Mouse (Mus musculus) embryo, embryonic 10 days (tissue): ENCODE data around the gene Meox1.

Source experiments
- DNase-seq: peaks from one replicate; pipeline ENCODE4 v3.0.0-alpha.2; 2015; ENCODE audit warnings: low spot score

Meox1 gene

DNA sequence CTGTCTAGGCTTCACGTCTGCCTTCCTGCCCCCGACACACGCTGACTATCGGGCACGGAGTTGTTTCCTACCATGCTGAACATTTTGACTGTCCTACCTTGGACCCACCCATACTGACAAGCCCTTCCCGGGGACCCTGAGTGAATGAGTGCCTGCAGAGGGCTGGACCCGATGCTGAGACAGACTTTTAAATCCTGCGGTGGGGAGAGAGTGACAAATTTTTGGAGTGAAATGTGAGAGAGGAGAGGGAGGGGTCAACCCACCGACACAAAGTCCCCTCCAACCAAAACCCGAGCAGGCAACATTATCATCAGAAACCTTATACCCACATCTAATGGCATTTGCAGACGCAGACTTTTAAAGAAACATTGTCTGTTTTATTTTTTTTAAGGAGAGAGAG, at the start of gene Meox1:
Meox1 (minus strand) TSS at position 171 of the 400 bp plus-strand sequence.
- peak; percentile 67 for DNase-seq

DNA sequence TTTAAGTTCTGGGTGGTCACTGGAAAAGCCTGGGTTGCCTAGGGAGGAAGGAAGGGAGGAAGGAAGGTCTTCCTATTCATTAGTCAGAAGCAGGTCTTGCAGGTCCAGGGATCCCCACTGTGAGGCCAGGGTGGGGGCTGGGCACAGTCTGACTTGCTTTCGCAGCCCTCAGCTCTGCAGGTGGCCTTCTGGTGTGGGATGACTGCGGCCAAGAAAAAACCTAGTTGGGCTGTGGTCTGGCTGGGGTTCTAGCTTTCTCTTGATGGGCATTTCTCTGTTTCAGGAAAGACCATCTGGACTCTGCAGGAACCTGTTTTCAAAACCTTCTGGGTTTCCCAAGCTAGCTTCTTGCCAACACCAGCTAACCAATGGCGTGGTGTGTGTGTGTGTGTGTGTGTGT, 48.9 kb upstream of the Meox1 start:
- DNase-seq = no peak

DNA sequence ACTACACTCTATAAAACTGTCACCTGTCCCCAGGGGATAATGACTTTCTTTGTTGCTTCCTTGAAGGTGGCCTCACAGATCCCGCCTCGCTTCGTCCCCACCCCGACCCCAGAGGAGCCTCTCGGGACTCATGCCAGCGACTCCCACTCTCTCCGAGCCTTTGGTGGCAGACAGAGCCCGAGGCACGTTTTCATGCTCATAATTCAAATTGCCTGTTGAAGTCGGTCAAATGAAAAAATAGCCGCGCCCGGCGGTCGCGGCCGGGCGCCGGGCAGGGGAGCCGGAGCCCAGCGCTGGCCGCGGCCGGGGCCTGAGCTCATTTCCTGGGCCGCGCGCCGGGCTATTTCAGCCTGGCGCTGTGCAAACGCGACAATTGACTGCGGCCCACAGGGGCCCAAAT, 42.9 kb upstream of the Meox1 start:
- peak; percentile 33 for DNase-seq

DNA sequence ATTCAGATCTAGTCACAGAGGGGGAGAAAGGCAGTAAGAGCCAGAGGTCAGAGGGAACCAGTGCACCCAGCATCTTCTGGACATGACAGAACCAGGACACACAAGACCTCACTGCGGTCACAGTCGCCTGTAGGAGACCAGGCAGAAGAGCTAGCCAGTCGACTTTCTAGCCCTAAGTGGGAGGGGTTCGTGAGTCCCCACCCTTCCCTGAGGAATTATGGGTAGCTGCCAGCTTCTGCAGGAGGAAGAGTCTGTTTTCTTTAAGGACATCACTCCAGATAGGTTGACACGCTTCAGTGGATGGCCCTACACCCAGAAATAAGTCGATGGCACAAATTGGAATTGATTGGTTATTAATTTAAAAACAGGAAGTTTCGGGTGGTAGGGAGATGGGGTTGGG, 42.2 kb upstream of the Meox1 start:
- peak; percentile 49 for DNase-seq

DNA sequence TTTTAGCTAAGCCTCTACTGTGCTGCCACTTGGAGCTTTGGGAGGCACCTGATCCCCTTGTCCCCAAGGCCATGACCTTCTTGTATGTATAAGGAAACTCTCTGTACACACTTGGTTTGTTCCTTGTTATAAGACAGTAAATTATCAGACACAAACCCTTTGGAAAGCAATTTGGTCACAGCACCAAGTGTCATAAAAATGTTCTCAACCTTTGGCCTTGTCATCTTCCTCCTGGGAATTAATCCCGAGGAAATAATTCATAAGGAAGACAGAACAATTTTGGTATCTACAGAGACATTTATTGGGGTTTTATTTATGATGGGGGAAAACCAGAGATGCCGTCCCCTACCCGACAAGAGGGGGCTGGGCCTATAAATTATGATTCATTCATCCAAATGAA, 41.6 kb upstream of the Meox1 start:
- no peak for DNase-seq

DNA sequence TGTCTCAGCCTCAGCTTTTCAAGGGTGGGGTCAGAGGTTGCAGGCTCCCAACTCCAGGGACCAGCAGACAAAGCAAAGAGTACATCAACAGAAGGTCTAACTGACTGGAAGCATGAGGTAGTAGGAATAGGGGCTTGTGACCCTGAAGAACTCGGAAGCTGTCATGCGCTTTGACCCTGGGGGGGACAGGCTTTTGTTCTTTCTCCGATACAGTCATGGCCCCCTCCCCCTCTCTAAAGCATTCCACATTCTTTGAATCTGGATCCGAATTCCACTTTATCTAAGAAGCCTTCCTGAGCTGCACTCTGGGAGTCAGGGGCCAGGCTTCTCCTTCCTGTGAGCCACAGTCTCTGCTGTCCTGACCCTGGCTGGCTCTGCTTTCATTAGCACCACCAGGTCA, 37.8 kb upstream of the Meox1 start:
- DNase-seq = no peak

DNA sequence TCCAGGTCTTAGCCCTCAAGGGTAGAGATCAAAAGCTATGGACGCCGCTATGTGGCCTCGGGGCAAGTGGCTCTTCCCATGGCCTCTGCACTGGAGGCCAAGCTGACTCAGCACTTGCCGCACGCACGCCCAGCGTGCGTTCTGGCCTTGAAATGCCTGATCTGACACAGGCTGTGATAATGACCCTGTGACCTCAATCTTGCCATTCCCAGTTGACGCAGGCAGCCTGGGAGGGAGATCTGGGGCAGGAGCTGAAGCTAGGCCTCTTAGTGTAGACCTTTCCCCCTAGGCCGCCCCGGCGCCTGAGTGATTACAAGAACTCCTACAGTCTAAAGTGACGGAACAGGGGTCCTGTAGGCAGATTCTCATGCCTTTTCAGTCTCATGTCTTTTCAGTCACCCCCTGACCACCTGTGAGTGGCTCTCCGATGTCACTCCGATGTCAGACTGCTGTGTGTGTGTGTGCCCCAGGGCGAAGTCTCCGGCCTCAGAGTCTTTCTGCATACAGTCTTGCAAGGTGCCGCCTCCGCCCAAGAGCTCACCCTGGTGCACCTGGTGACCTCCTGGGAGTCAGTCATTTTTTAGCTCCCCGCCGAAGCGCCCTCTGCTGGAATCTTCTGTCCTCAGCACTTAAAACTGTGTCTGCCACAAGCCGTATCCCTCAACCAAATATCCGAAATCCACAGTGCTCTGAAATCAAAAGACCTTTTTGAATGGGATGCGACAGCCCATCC, 34.0 kb upstream of the Meox1 start:
- peak; percentile 85 for DNase-seq

DNA sequence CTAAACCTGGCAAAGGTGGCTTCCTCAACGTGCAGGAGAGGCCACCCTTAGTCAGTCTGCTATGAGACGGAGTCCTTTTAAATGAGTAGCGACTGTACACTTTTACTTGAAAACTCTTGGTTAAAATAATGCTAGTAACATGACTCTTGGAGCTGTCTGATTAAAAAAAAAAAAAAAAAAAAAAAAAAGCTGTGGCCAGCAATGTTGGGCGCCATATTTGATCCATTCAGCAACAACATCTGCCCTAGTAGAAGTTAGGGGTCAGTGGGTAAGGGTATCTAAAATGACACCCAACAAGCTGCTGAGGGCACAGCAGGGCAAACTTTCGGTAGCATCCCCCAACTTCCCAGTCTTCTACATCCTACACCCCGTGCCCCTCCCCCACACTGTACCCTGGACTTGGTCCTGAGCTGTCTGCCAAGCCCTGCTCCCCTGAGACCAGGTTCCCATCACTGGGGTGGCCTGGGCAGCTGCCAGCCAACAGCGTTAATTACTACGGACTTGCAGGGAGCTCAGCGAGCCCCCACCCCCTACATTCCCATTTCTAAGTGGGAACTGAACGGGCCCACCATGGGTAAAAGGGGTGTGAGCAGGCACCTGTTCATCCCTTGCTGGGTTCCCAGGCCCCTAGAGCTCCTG, 32.9 kb upstream of the Meox1 start:
- no peak for DNase-seq

DNA sequence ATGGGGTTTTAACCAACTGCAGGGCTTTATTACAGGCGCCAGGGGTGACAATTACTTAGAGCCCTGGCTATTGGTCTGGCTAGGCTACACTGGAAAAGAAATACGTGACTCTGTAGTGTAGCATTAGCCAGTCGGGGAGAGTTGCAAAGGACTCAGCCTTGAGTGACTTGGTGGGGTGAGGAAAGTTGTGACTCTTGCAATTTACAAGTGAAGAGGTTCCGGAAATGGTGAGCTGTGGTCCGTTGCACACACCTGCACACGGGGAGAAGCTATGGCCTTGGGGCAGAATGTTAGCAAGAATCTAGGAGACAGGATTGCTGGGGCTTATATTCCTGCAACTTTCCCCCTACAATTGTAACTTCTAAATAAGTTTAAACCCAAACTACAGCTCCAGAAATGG, 31.5 kb upstream of the Meox1 start:
- DNase-seq = no peak

DNA sequence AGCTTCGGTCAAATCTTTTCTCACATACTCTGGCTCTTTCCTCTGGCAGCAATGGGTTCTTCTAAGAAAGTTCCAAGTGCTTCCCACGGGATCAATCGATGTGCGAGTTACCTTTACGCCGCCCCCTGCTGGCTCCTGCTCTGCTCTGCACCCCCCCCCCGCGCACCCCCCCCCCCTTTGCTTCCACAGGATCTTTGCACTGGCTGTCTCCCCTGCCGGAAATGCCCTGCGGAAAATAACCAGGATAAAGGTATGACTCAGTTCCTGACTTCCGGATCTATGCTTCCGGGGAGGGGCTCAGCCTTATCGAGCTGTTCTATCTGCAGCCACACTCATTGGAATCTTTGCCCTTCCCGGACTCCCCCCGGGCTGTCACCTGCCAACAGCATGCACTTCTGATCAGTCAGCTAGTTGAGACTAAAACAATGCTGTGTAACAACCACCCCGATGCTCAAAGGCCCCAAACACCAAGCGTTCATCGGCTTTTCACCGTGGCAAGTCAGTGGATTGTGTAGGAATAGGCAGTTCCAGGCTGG, 30.3 kb upstream of the Meox1 start:
- DNase-seq = no peak

DNA sequence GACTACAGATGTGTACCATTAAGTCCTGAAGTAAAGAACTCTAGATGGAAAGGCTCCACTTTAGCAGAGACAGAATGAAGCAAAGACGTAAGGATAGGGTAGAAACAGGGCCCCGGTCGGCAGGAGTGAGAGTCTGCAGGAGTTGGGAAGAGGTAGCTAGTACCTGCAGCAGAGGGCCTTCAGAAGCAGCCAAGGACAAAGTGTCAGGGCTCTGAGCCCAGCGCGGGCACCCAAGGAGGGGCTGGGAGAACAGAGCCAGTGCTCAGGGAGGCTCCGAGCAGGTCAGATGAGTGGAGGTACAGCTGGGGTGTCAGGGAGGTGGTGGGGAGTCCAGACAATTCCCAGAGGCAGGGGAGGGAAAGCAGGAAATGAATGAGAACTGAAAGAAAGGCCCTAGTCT, 29.8 kb upstream of the Meox1 start:
- DNase-seq = no peak

DNA sequence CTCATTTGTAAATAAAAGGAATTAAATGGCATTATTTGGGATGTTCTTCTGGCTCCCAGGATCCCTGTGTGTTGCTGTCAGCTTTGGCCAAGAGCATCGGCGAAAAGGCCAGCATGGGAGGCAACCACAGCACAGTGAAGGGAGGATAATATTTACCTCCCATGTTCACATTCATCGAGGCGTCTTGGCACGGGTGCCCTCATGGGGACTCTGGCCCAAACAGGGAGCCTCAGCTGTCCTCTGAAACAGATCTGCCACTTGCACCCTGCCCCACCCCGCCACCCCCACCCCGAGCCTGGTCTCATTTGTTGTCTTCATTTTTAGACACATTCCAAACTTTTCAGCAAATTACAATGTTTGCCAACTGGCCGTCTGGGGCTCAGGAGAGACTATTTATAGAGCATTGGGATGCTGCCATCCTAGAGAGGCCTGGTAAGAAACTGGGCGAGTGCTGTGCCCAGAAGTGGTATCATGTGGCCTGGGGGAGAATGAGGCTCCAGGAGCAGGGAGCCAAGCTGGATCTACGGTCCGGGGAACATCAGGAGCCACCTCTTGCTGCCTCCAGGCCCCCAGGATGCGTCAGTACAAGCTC, 27.3 kb upstream of the Meox1 start:
- DNase-seq = no peak

DNA sequence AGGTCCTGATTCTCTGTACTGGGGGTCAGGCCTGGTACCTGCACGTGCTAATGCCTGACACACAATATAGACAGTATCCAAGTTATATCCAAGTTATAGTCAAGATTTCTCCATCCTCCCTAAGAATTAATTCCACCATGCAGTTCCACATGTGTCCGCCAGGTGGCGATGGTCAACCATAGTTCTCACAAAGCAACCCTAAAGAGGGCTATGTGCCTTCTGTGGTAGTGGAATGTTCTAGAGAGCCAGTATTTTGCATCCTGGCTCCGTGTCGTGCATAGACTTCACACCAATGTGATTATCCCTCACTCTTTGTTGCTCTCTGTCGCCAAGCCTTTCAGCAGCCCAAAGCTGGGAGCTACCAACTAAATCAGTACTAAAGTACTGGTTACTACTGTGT, 25.5 kb upstream of the Meox1 start:
- DNase-seq = peak; percentile 85

DNA sequence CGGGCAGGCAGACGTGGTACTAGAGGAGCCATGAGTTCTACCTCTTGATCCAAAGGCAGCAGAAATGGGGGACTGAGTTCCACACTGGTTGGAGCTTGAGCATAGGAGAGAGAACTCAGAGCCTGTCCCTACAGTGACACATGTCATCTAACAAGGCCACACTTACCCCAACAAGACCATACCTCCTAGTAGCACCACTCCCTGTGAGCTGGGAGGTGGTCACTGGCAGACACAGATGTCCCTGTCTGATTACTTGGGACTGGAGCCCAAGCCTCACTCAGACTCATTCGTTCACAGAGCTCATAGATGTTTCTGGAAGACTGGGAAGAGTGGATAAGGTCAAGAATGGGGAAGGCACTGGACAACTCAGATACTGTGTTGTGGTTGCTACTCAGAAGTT, 24.4 kb upstream of the Meox1 start:
- DNase-seq = no peak

DNA sequence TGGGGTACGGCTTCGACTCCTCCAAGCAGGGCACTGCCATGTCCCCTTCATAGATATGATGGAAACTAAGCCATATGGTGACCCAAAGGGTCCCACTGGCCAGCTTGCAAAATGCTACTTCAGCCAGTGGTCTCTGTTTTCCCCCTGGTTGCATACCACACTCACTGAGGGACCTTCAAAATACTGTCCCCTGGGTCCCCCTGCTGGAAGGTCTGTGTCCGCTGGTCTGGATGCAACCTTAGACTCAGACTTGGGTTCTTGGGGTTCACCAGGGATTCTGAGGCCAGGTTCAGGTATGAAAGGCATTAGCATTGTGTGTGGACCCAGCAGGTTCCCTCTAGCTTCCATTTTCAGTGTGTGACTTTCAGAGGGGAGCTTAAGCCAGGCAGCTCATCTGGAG, 22.6 kb upstream of the Meox1 start:
- peak; percentile 36 for DNase-seq

DNA sequence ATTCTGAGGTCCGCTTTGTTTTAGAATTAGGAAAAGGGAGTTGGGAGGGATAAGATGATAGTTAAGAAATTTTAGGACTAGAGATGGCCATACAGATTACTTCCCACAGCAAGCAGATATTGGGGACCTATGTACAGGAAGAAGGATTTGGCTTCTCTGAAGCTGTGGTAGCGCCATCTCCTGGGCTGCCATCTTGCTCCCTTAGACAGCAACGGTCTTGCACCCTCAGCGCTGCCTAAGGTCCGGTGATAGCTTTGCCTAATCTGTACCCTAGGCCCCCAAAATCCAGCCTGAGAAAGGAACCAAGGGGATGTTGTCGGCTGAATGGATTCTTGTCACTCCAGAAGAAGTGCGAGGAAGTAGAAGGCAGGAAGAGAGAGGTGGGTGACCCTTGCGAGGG, 19.4 kb upstream of the Meox1 start:
- peak; percentile 45 for DNase-seq

DNA sequence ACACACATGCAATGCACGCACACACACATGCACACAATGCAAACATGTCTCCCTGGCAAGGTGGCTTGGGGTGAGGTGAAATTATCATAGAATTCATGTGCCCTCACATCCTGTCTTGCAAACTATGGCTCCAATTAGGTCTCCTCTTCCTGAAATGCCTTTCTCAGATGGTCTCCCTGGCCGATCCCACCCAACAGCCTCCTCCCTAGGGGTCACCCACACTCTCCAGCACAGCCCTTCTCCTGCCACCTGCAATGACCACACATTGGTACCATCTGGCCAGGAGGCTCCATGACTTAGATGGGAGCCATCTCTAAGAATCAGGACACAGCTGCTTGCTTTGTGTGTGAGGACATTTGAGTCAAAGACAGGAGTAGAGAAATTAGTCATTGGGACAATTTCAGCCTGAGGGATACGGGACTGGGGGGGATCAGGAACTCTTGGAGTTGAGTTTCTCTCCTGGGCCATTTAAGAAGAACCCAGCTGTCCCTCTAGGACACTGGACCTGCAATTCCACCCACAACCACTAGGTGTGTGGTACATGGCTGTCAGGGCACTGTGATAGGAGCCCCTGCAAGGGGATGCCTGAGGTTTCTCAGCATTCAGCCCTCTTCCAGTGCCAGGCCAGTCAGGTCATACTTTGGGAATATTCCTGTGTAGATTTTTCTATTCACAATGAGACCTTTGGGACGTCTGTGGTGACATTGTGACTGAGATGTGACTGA, 17.8 kb upstream of the Meox1 start:
- peak; percentile 70 for DNase-seq

DNA sequence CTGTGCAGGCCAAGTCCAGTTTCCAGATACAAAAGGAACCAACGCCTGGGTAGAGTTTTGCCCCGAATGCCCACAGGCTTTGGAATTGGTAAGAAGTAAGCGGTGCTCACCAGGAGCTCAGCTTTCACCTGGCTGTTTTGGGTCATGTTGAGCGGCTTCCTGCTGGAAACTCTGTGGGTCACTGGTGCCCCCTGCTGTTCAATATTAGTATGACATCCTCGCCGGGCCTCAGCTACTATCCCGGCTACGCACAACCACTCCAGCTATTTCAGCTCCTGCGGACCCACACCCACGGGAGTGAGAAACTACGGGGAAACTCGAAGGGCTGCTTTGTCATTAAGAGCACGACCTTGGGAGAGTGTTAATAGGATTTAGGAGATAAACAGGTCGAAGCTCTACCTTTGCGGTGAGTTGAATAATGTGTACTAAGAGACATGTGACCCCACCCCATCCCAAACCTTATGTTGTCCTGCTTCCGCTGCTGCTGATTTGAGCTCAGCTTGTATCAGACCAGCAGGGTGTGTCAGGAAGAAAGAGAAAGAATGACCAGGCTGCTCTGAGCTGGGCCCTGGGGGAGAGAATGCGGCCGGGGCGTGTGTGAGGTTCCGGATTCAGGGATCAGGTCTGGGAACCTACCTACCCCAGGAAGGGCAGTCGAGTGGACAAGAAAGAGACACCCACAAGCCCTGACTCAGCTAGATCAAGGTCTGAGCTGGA, 16.2 kb upstream of the Meox1 start:
- peak; percentile 83 for DNase-seq

DNA sequence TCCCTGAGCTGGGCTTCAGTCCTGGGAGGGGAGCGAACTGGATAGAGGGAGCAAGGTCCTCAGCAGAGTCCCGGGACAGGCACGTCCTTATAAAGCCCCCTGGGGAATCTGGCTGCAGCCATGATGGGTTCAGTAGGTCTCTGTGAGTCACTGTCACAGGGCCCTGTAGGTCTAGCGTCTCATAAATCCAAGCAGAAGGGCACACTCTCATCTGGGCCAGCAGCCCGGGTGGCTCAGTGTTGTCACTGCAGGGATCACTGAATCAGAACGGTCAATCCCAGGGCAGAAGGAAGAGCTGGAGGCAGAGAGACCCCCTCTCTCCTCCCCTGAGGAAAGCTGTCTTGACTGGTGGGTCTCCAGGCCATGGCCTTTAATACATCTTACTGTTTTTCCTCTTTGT, 14.6 kb upstream of the Meox1 start:
- no peak for DNase-seq

DNA sequence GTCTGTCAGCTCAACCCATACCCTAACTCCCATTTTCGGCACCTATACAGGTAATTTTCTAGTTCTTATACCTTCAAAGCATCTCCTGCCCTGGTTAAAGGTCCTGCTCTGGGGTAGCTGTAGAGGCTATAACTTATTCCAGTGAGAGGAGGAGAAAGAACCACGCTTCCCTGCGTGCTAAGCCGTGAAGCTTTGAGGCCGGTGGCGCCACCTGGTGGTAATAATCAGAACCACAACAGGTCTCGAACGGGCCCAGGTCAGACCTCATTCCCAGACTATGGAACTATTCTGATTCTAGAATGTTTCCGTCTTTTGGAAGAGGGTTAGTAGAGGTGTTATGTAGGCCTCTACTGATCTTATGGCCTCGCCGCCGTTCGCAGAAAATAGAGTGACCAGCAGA, 10.9 kb upstream of the Meox1 start:
- DNase-seq = peak; percentile 89

DNA sequence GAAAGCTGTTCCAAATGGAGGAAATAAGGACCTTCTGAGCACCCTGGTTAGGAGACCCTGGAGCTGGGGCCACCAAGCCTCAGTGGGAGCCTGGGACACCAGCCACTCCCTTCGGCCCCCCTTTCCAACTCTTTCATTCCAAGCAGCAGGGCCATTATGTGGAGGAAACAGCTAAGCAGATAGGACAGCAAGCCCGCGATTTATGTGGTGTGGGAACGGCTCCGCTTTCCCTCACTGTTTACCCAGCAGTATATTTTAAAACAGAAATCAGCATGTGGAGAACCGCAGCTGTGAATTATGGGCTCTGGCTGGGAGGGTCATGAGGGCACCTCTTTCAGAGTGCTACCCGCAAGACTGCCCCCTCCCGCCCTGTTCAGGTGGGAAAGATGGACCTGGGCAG, 7.1 kb upstream of the Meox1 start:
- DNase-seq = peak; percentile 62

DNA sequence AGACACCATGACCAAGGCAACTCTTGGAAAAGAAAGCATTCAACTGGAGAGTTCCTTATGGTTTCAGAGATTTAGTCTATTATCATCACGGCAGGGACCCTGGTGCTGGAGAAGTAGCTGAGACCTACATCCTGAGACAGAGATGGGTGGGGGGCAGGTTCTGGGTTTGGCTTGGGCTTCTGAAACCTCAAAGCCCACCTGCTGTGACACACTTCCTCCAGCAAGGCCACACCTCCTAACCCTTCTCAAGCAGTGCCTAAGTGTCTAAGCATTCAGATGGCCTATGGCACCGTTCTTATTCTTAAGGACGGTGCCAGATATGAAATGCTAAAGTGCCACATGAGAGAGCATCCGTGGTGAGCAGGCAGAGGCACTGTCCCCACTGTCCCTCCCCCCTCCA, 4.2 kb upstream of the Meox1 start:
- no peak for DNase-seq
